Mouse (Mus musculus) limb, embryonic 12.5 days (tissue): Measurements from ENCODE around the gene Slc35e2. TPM values are rescaled to one million over a fixed set of nuclear protein-coding genes. Genes with fewer than 3 reads are reported as not detected.
"Not testable (repeated sequence)": the region's sequence is repeated elsewhere in the genome, so short reads cannot be mapped to it uniquely, and the experiment has no call there.

Experiments
- ATAC-seq: fragments of 200-750 bp; cut with Nextera tagmentation; 2 replicates; pipeline ENCODE4 v1.8.0; 2017; ENCODE audit warnings: low read depth, moderate TSS enrichment; ENCODE audit not compliant: insufficient number of reproducible peaks, insufficient read depth, low FRiP score, low TSS enrichment
- H3K27ac ChIP-seq: fragments of 300-500 bp; sonication (generic); 2 replicates; pipeline ENCODE4 v1.5.1; 2016; ENCODE audit warnings: mild to moderate bottlenecking, moderate library complexity
- H3K27me3 ChIP-seq: fragments of 300-500 bp; sonication (generic); 2 replicates; pipeline ENCODE4 v1.6.1; 2016; ENCODE audit warnings: mild to moderate bottlenecking, moderate library complexity
- H3K36me3 ChIP-seq: fragments of 300-500 bp; sonication (generic); 2 replicates; pipeline ENCODE4 v1.6.1; 2016; ENCODE audit warnings: mild to moderate bottlenecking, moderate library complexity
- H3K4me1 ChIP-seq: fragments of 300-500 bp; sonication (generic); replicated peaks from 2 replicates; pipeline ENCODE4 v1.6.1; 2016
- H3K4me2 ChIP-seq: fragments of 300-500 bp; sonication (generic); 2 replicates; pipeline ENCODE4 v1.6.1; 2016; ENCODE audit warnings: mild to moderate bottlenecking, moderate library complexity
- H3K4me3 ChIP-seq: fragments of 300-500 bp; sonication (generic); replicated peaks from 2 replicates; pipeline ENCODE4 v1.5.1; 2016; ENCODE audit warnings: mild to moderate bottlenecking
- H3K9ac ChIP-seq: fragments of 300-500 bp; sonication (generic); replicated peaks from 2 replicates; pipeline ENCODE4 v1.6.1; 2016; ENCODE audit warnings: mild to moderate bottlenecking, moderate library complexity
- H3K9me3 ChIP-seq: fragments of 300-500 bp; sonication (generic); 2 replicates; pipeline ENCODE4 v1.6.1; 2016; ENCODE audit warnings: mild to moderate bottlenecking, moderate library complexity
- WGBS: fragments of 180-500 bp; shearing (Covaris S2); methylation state at CpG from one replicate; pipeline ENCODE4 v1.1.7; 2016; 5-methylcytosine and 5-hydroxymethylcytosine counted together
- polyA plus RNA-seq: library from polyadenylated mRNA; unstranded; fragments of >200 nt; fragmentation: Nextera tagmentation; extraction: Ambion mirVana; gene quantifications from 2 replicates; pipeline ENCODE4 v1.2.1, GENCODE M21; 2016

Gene Slc35e2
- polyA plus RNA-seq, 1 experiment from 2014 or later: 10.9 TPM

DNA sequence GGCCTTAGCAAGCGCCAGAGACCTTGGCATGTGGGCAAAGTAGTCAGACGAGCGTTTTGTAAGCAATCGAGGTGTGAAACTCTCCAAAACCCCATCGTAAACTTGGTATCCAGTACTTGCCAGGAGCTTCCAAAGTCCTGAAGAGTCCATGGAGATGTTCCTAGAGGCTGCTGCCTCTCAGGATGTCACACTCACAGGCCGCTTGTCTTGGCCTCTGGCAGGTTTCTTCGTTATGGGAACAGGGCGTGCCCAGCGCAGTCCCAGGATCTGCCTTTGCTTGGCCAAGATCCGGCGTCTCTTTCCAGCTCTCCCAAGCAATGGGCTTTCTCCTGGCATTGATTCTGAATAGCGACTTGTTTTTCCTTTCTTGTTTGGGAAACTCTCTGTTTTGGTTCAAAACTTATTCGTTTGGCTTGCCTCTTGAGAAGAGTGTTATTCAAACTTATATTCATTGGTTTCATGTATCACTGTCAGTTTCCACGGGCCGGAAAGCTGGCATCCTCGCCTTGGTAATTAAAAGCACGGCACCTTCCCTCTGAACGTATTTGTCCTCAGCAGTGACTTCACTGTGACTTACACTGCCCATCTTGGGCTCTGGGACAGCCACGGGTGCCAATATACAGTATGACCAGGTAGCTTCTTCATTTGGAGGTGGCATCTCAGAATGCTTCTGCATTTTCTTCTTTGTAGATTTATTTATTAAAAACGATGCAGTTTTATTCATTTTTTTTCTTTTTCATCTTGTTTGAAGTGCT lies 36.7 kb upstream of the Slc35e2 start:
- H3K4me1 ChIP-seq: peaks cover 39% of the 10 kb centered on the region
- WGBS: 14% methylated on average over 20 of the region's 20 CpGs
- H3K9me3 ChIP-seq: no peaks in the 10 kb centered on the region

GRCm38 (mm10) chr4:155566555-155566954 lies 34.7 kb upstream of the Slc35e2 start:
- ATAC-seq: no peak
- H3K27me3 ChIP-seq: no peaks in the 10 kb centered on the region
- 60% methylated on average over 8 of the region's 8 CpGs for WGBS
- no peak overlapping the region for H3K4me3 ChIP-seq
- H3K27ac ChIP-seq: no peak overlapping the region
- H3K9me3 ChIP-seq: no peaks in the 10 kb centered on the region
- peaks cover 30% of the 10 kb centered on the region for H3K4me1 ChIP-seq
- H3K36me3 ChIP-seq: no peaks in the 10 kb centered on the region
- H3K9ac ChIP-seq: no peak overlapping the region
- H3K4me2 ChIP-seq: 0 out of 2 replicates have a peak overlapping the region, but pooled peaks have one; percentile 5

More for the DNA sequence above, 36.7 kb upstream of the Slc35e2 start:
- H3K4me3 ChIP-seq: peak overlapping the region; percentile 79
- no peak for ATAC-seq
- H3K36me3 ChIP-seq: peaks cover 17% of the 10 kb centered on the region
- H3K27me3 ChIP-seq: no peaks in the 10 kb centered on the region
- H3K4me2 ChIP-seq: peak overlapping the region; percentile 83
- peak overlapping the region; percentile 75 for H3K9ac ChIP-seq
- peak overlapping the region; percentile 88 for H3K27ac ChIP-seq

DNA sequence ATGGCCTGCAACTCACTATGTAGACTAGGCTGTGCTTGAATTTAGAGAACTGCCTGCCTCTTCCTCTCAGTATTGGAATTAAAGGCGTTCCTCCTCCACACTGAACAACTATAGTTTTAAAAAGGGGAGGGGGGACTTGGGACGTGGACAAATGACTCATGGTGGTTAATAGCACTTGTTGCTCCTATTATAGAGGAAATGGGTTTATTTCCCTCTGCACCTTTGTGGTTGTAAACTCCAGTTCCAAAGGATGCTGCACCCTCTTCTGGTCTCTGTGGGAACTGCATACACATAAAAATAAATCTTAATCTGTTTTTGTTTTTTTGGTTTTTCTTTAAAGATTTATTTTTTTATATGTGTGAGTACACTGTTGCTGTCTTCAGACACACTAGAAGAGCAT lies 33.0 kb upstream of the Slc35e2 start:
- no peak overlapping the region for H3K4me2 ChIP-seq
- no peaks in the 10 kb centered on the region for H3K27me3 ChIP-seq
- no peaks in the 10 kb centered on the region for H3K9me3 ChIP-seq
- H3K27ac ChIP-seq: no peak overlapping the region
- WGBS: 18% methylated on average over 2 of the region's 2 CpGs
- ATAC-seq: no peak
- no peak overlapping the region for H3K4me3 ChIP-seq
- peaks cover 17% of the 10 kb centered on the region for H3K4me1 ChIP-seq
- H3K9ac ChIP-seq: no peak overlapping the region
- no peaks in the 10 kb centered on the region for H3K36me3 ChIP-seq

- Histone ChIP-seq H3K4me2 (no peak overlapping the region), H3K36me3 (no peaks in the 10 kb centered on the region), H3K9ac (no peak overlapping the region), H3K4me3 (no peak overlapping the region), H3K4me1 (peaks cover 17% of the 10 kb centered on the region), H3K9me3 (no peaks in the 10 kb centered on the region), H3K27me3 (no peaks in the 10 kb centered on the region), H3K27ac (no peak overlapping the region)
- 93% methylated on average over 7 of the region's 7 CpGs for WGBS
- ATAC-seq: no peak
Measured at GRCm38 (mm10) chr4:155568632-155569370, 32.4 kb upstream of the Slc35e2 start.

- Histone ChIP-seq H3K36me3 (no peaks in the 10 kb centered on the region), H3K27ac (no peak overlapping the region), H3K4me2 (no peak overlapping the region), H3K9ac (no peak overlapping the region), H3K27me3 (no peaks in the 10 kb centered on the region), H3K4me1 (peaks cover 11% of the 10 kb centered on the region), H3K4me3 (no peak overlapping the region), H3K9me3 (no peaks in the 10 kb centered on the region)
- WGBS: 94% methylated on average over 6 of the region's 6 CpGs
- ATAC-seq: no peak
Measured at GRCm38 (mm10) chr4:155569818-155570217, 31.4 kb upstream of the Slc35e2 start.

- H3K36me3 ChIP-seq, H3K4me1 ChIP-seq, H3K9me3 ChIP-seq, H3K4me3 ChIP-seq, H3K27me3 ChIP-seq, H3K4me2 ChIP-seq, ATAC-seq, H3K27ac ChIP-seq, H3K9ac ChIP-seq: not testable (repeated sequence)
- 93% methylated on average over 11 of the region's 11 CpGs for WGBS
Measured at GRCm38 (mm10) chr4:155570315-155570714, 30.9 kb upstream of the Slc35e2 start.

- 90% methylated on average over 2 of the region's 2 CpGs for WGBS
- H3K27ac ChIP-seq: no peak overlapping the region
Measured at GRCm38 (mm10) chr4:155571442-155571841, 29.8 kb upstream of the Slc35e2 start.

DNA sequence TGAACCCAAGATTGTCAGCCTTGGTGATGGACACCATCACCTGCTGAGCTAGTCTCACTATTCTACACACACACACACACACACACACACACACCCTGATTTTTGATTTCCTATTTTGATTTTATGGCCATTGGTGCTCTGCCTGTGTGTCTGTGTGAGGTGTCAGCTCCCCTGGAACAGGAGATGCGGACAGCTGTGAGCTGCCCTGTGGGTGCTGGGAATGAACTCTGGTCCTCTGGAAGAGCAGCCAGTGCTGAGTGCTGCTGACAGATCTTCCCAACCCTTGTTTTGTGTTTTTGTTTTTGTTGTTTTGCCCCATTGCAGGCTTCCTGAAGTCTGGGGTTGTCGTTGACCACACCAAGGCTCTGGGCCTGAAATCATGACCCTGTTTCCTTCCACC lies 28.1 kb upstream of the Slc35e2 start:
- H3K4me2 ChIP-seq: no peak overlapping the region
- WGBS: 91% methylated on average over 2 of the region's 2 CpGs
- no peaks in the 10 kb centered on the region for H3K27me3 ChIP-seq
- H3K27ac ChIP-seq: no peak overlapping the region
- no peak overlapping the region for H3K4me3 ChIP-seq
- H3K9ac ChIP-seq: no peak overlapping the region
- no peaks in the 10 kb centered on the region for H3K9me3 ChIP-seq
- no peak for ATAC-seq
- H3K36me3 ChIP-seq: peaks cover 21% of the 10 kb centered on the region
- H3K4me1 ChIP-seq: no peaks in the 10 kb centered on the region

More at GRCm38 (mm10) chr4:155571442-155571841, 29.8 kb upstream of the Slc35e2 start:
- no peak overlapping the region for H3K9ac ChIP-seq
- H3K4me1 ChIP-seq: 0 out of 2 replicates have a peak, but pooled peaks cover under 1% of the 10 kb centered on the region
- H3K9me3 ChIP-seq: no peaks in the 10 kb centered on the region
- peaks cover 5% of the 10 kb centered on the region; the same call in 1 of the 2 replicates for H3K36me3 ChIP-seq
- H3K4me2 ChIP-seq: no peak overlapping the region
- H3K4me3 ChIP-seq: no peak overlapping the region
- ATAC-seq: no peak
- H3K27me3 ChIP-seq: no peaks in the 10 kb centered on the region

- H3K4me2 ChIP-seq: no peak overlapping the region
- no peaks in the 10 kb centered on the region for H3K4me1 ChIP-seq
- no peak for ATAC-seq
- no peak overlapping the region for H3K9ac ChIP-seq
- H3K27ac ChIP-seq: no peak overlapping the region
- WGBS: 89% methylated on average over 9 of the region's 9 CpGs
- no peaks in the 10 kb centered on the region for H3K9me3 ChIP-seq
- no peaks in the 10 kb centered on the region for H3K27me3 ChIP-seq
- no peak overlapping the region for H3K4me3 ChIP-seq
- peaks cover 29% of the 10 kb centered on the region for H3K36me3 ChIP-seq
Measured at GRCm38 (mm10) chr4:155573876-155574275, 27.3 kb upstream of the Slc35e2 start.

DNA sequence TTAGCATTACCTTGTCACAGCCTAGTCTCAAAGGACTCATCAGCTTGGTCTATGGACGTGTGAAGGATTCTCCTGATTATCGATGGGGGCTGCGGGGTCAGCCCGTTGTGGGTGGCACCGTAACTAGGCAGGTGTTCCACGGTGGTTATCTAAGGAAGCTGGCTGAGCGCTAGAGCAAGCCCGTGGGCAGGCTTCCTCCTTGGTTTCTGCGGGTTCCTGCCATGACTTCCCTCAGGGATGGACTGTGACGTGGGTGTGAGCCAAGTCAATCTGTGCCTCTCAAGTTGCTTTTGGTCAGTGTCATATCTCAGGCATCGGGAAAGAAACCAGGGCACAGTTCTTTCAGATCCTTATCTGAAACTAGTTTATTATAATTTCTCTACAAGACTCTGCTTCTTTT lies 26.3 kb upstream of the Slc35e2 start:
- Histone ChIP-seq H3K4me1 (no peaks in the 10 kb centered on the region), H3K36me3 (peaks cover 34% of the 10 kb centered on the region), H3K9me3 (no peaks in the 10 kb centered on the region), H3K4me3 (no peak overlapping the region), H3K9ac (no peak overlapping the region), H3K27me3 (no peaks in the 10 kb centered on the region), H3K27ac (no peak overlapping the region), H3K4me2 (no peak overlapping the region)
- ATAC-seq: no peak
- 93% methylated on average over 11 of the region's 11 CpGs for WGBS

- Histone ChIP-seq H3K27ac (no peak overlapping the region), H3K27me3 (no peaks in the 10 kb centered on the region), H3K9me3 (no peaks in the 10 kb centered on the region), H3K9ac (no peak overlapping the region), H3K4me2 (no peak overlapping the region), H3K4me1 (no peaks in the 10 kb centered on the region), H3K4me3 (no peak overlapping the region), H3K36me3 (peaks cover 36% of the 10 kb centered on the region)
- ATAC-seq: no peak
- WGBS: 91% methylated on average over 8 of the region's 8 CpGs
Measured at GRCm38 (mm10) chr4:155575521-155575920, 25.7 kb upstream of the Slc35e2 start.
